Mouse (Mus musculus) hindbrain, embryonic 11.5 days (tissue): Measurements from ENCODE around the gene 1700016D06Rik. TPM values are rescaled to one million over a fixed set of nuclear protein-coding genes. Genes with fewer than 3 reads are reported as not detected.
A peak's percentile ranks its signal among the peaks of the same experiment; 100 is the strongest.

Experiments
- ATAC-seq: fragments of 200-750 bp; cut with Nextera tagmentation; 2 replicates; pipeline ENCODE4 v1.8.0; 2017; ENCODE audit warnings: mild to moderate bottlenecking, moderate TSS enrichment, moderate library complexity; ENCODE audit not compliant: low FRiP score
- DNase-seq: peaks from one replicate; pipeline ENCODE4 v3.0.0-alpha.2; 2015; ENCODE audit warnings: low spot score
- H3K27ac ChIP-seq: fragments of 300-500 bp; sonication (generic); 2 replicates; pipeline ENCODE4 v1.5.1; 2014; ENCODE audit warnings: mild to moderate bottlenecking, low read depth, low read length
- H3K27me3 ChIP-seq: fragments of 300-500 bp; sonication (generic); 2 replicates; pipeline ENCODE4 v1.6.1; 2014; ENCODE audit warnings: mild to moderate bottlenecking, low read length, moderate library complexity, mixed read lengths; ENCODE audit not compliant: control insufficient read depth, insufficient read depth
- H3K36me3 ChIP-seq: fragments of 300-500 bp; sonication (generic); 2 replicates; pipeline ENCODE4 v1.6.1; 2014; ENCODE audit warnings: mild to moderate bottlenecking, low read length, moderate library complexity, mixed read lengths; ENCODE audit not compliant: control insufficient read depth, insufficient read depth
- H3K4me1 ChIP-seq: fragments of 300-500 bp; sonication (generic); replicated peaks from 2 replicates; pipeline ENCODE4 v1.6.1; 2014; ENCODE audit warnings: low read length, mixed read lengths; ENCODE audit not compliant: control insufficient read depth, insufficient read depth
- H3K4me2 ChIP-seq: fragments of 300-500 bp; sonication (generic); replicated peaks from 2 replicates; pipeline ENCODE4 v1.6.1; 2014; ENCODE audit warnings: mild to moderate bottlenecking, low read depth, low read length
- H3K4me3 ChIP-seq: fragments of 300-500 bp; sonication (generic); 2 replicates; pipeline ENCODE4 v1.5.1; 2014; ENCODE audit warnings: low read depth, low read length
- H3K9ac ChIP-seq: fragments of 300-500 bp; sonication (generic); 2 replicates; pipeline ENCODE4 v1.6.1; 2014; ENCODE audit warnings: low read depth, low read length
- H3K9me3 ChIP-seq: fragments of 300-500 bp; sonication (generic); 2 replicates; pipeline ENCODE4 v1.6.1; 2016; ENCODE audit warnings: low read length; ENCODE audit not compliant: control insufficient read depth
- WGBS: fragments of 180-500 bp; shearing (Covaris S2); extraction: QIAGEN DNeasy Blood & Tissue Kit; methylation state at CpG from one replicate; pipeline ENCODE4 v1.1.7; 2014; 5-methylcytosine and 5-hydroxymethylcytosine counted together
- polyA plus RNA-seq: library from polyadenylated mRNA; unstranded; fragments of >200 nt; fragmentation: Nextera tagmentation; extraction: Ambion mirVana; gene quantifications from 2 replicates; pipeline ENCODE4 v1.2.1, GENCODE M21; 2014

Gene 1700016D06Rik
- not detected in 2 replicates for polyA plus RNA-seq

- H3K27ac ChIP-seq: no peak within 1 kb of the TSS
- no peaks in the 10 kb centered on the region for H3K9me3 ChIP-seq
- peak within 1 kb of the TSS; percentile 33 for H3K4me2 ChIP-seq
- DNase-seq (no peak), ATAC-seq (no peak)
- H3K4me1 ChIP-seq: 0 out of 2 replicates have a peak, but pooled peaks cover 4% of the 10 kb centered on the region
- no peak within 1 kb of the TSS for H3K4me3 ChIP-seq
- no peaks in the 10 kb centered on the region for H3K36me3 ChIP-seq
- WGBS: 75% methylated on average over 6 of the region's 6 CpGs
- H3K9ac ChIP-seq: 0 out of 2 replicates have a peak within 1 kb of the TSS, but pooled peaks have one; percentile 37
- no peaks in the 10 kb centered on the region for H3K27me3 ChIP-seq
These were observed at the start of gene 1700016D06Rik for GRCm38 (mm10) chr8:11701033-11701362. 1700016D06Rik (minus strand) TSS chr8:11701063.

- H3K36me3 ChIP-seq: no peaks in the 10 kb centered on the region
- H3K4me2 ChIP-seq: no peak overlapping the region
- no peaks in the 10 kb centered on the region for H3K4me1 ChIP-seq
- no peak for ATAC-seq
- no peak for DNase-seq
- WGBS: 74% methylated on average over 6 of the region's 6 CpGs
- no peak overlapping the region for H3K27ac ChIP-seq
- H3K4me3 ChIP-seq: no peak overlapping the region
- H3K9me3 ChIP-seq: no peaks in the 10 kb centered on the region
- H3K9ac ChIP-seq: no peak overlapping the region
- H3K27me3 ChIP-seq: no peaks in the 10 kb centered on the region
These were observed 48.6 kb upstream of the 1700016D06Rik start for GRCm38 (mm10) chr8:11749472-11749871.

GRCm38 (mm10) chr8:11746850-11747600 lies 46.2 kb upstream of the 1700016D06Rik start:
- no peak for DNase-seq
- no peak overlapping the region for H3K4me2 ChIP-seq
- no peak for ATAC-seq
- no peak overlapping the region for H3K27ac ChIP-seq
- 85% methylated on average over 11 of the region's 11 CpGs for WGBS
- no peak overlapping the region for H3K9ac ChIP-seq
- no peaks in the 10 kb centered on the region for H3K27me3 ChIP-seq
- H3K36me3 ChIP-seq: no peaks in the 10 kb centered on the region
- H3K9me3 ChIP-seq: no peaks in the 10 kb centered on the region
- H3K4me1 ChIP-seq: no peaks in the 10 kb centered on the region
- no peak overlapping the region for H3K4me3 ChIP-seq

GRCm38 (mm10) chr8:11743580-11743979 lies 42.7 kb upstream of the 1700016D06Rik start:
- Histone ChIP-seq H3K4me1 (no peaks in the 10 kb centered on the region), H3K27ac (no peak overlapping the region), H3K36me3 (peaks cover 3% of the 10 kb centered on the region; the same call in 1 of the 2 replicates), H3K9me3 (no peaks in the 10 kb centered on the region), H3K4me2 (no peak overlapping the region), H3K9ac (no peak overlapping the region), H3K27me3 (no peaks in the 10 kb centered on the region), H3K4me3 (no peak overlapping the region)
- ATAC-seq (no peak), DNase-seq (no peak)
- WGBS: 81% methylated on average over 10 of the region's 10 CpGs

- Histone ChIP-seq H3K27ac (no peak overlapping the region), H3K9me3 (no peaks in the 10 kb centered on the region), H3K4me3 (no peak overlapping the region), H3K27me3 (no peaks in the 10 kb centered on the region), H3K36me3 (peaks cover 3% of the 10 kb centered on the region; the same call in 1 of the 2 replicates), H3K9ac (no peak overlapping the region), H3K4me1 (no peaks in the 10 kb centered on the region), H3K4me2 (no peak overlapping the region)
- WGBS: 86% methylated on average over 2 of the region's 2 CpGs
- DNase-seq (no peak), ATAC-seq (no peak)
These were observed 40.0 kb upstream of the 1700016D06Rik start for GRCm38 (mm10) chr8:11740857-11741256.

GRCm38 (mm10) chr8:11739082-11739481 lies 38.2 kb upstream of the 1700016D06Rik start:
- WGBS: 86% methylated on average over 5 of the region's 5 CpGs
- Histone ChIP-seq H3K27me3 (no peaks in the 10 kb centered on the region), H3K9me3 (no peaks in the 10 kb centered on the region), H3K27ac (no peak overlapping the region), H3K36me3 (peaks cover 3% of the 10 kb centered on the region; the same call in 1 of the 2 replicates), H3K9ac (no peak overlapping the region), H3K4me1 (no peaks in the 10 kb centered on the region), H3K4me3 (no peak overlapping the region), H3K4me2 (no peak overlapping the region)
- no peak for DNase-seq
- no peak for ATAC-seq

- WGBS: 88% methylated on average over 6 of the region's 6 CpGs
- Histone ChIP-seq H3K27me3 (no peaks in the 10 kb centered on the region), H3K4me1 (no peaks in the 10 kb centered on the region), H3K9me3 (no peaks in the 10 kb centered on the region), H3K36me3 (peaks cover 3% of the 10 kb centered on the region; the same call in 1 of the 2 replicates), H3K27ac (no peak overlapping the region), H3K4me2 (no peak overlapping the region), H3K9ac (no peak overlapping the region), H3K4me3 (no peak overlapping the region)
- ATAC-seq: no peak
- no peak for DNase-seq
These were observed 36.2 kb upstream of the 1700016D06Rik start for GRCm38 (mm10) chr8:11737096-11737495.

GRCm38 (mm10) chr8:11735672-11736235 lies 34.9 kb upstream of the 1700016D06Rik start:
- no peak for ATAC-seq
- Histone ChIP-seq H3K4me1 (no peaks in the 10 kb centered on the region; the same call in 1 of the 2 replicates), H3K27ac (no peak overlapping the region), H3K4me2 (no peak overlapping the region), H3K36me3 (peaks cover 3% of the 10 kb centered on the region; the same call in 1 of the 2 replicates), H3K9me3 (no peaks in the 10 kb centered on the region), H3K9ac (no peak overlapping the region), H3K27me3 (no peaks in the 10 kb centered on the region), H3K4me3 (no peak overlapping the region)
- 77% methylated on average over 15 of the region's 15 CpGs for WGBS
- no peak for DNase-seq
